Mouse (Mus musculus) adrenal gland, adult 8-10 months (tissue): ENCODE results near the gene Nme2. TPM values are rescaled to one million over a fixed set of nuclear protein-coding genes. Genes with fewer than 3 reads are reported as not detected.

Source experiments
- DNase-seq: peaks from one replicate; pipeline ENCODE4 v3.0.0; 2022
- total RNA-seq, 4 experiments: library from RNA; stranded (reverse); gene quantifications; 2 replicates each; pipeline ENCODE4 v1.2.4; 2022

The Nme2 gene
- 100 to 1,000 TPM; 422 to 501 (median 468) TPM for total RNA-seq

DNA sequence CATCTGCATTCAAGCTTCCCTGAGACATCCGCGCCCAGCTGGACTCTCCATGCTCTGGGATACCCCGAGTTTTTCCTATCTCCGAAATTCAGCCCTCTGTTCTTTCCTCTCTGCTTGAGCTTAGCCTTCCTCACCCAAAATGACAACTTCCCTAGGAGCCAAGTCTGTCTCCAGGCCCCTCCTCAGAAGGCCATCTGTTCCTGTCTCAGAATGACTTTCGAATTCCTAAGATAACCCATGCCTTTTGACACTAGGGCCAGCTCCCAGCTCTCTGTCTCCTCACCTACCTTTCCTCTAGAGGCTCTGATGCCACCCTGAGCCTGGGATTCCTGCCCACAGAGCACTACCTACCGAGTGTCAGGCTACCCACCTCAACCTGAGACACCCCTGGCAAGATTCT lies at the start of gene Nme2:
Gene Nme2, minus strand, starts transcription at position 101 of the 400 bp plus-strand sequence.
- DNase-seq, result no peak

DNA sequence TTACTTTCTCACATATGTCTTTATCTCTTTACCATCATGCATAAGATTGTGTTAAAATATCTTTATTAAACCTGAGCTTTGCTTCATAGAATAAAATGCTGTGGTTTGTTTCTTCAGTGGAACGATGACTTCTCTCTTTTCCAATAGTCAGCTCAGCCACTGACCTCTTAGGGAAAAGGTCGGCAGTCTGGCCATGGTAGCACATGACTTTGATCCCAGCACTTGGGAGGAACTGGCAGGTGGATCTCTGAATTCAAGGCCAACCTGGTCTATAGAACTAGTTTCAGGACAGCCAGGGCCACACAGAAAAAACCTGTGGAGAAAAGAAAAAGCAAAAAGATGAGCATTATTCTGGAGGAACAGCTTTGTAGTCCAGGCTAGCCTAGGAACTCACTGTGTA lies 47.3 kb upstream of the Nme2 start:
- DNase-seq, result no peak

DNA sequence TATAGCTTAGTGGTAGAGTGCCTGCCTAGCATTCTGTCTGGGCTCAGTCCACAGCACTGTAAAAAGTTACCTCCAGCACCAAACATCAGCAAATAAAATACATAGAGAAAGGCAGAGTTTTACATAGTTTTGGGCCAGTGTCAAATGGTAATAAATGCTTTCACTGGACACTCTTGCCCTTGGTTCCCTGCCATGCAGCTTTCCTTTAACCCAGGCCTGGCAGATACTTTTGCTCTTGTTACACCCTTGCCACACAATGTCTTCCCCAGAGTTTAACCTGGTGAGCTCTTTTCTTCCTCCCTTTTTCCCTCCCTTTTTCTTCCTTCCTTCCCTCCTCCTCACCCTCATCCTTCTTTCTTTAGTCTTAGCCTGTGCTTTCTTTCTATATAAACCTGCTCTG lies 43.2 kb upstream of the Nme2 start:
- no peak for DNase-seq

DNA sequence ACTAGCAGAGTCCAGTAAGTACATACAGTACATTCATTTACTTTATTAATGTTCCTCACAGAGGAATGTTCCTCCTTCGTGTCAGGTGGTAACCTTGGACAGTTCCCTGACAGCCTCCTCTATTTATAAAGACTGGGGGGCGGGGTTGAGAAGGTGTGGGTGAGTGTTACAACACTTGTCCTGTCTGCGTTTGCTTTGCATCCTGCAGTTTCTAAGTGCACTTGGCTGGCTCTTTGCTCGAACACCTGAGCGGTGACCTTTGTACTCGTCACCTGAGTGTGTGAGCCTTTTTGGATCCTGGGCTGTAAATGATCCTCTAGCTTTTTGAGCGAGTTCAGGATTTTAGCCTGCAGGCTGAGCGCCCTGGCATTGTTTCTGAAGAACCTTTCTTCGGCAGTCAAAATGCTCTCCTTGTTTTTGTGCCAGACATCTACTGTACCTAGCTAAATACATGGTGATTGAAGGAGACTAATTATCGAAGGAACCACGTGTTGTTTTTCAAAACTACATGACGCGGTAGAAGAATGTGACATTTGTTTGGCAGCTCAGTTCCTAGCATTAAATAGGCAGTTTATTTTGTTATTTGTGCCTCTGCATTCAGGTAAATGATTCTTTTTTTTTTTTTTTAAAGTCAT lies 41.2 kb upstream of the Nme2 start:
- no peak for DNase-seq

DNA sequence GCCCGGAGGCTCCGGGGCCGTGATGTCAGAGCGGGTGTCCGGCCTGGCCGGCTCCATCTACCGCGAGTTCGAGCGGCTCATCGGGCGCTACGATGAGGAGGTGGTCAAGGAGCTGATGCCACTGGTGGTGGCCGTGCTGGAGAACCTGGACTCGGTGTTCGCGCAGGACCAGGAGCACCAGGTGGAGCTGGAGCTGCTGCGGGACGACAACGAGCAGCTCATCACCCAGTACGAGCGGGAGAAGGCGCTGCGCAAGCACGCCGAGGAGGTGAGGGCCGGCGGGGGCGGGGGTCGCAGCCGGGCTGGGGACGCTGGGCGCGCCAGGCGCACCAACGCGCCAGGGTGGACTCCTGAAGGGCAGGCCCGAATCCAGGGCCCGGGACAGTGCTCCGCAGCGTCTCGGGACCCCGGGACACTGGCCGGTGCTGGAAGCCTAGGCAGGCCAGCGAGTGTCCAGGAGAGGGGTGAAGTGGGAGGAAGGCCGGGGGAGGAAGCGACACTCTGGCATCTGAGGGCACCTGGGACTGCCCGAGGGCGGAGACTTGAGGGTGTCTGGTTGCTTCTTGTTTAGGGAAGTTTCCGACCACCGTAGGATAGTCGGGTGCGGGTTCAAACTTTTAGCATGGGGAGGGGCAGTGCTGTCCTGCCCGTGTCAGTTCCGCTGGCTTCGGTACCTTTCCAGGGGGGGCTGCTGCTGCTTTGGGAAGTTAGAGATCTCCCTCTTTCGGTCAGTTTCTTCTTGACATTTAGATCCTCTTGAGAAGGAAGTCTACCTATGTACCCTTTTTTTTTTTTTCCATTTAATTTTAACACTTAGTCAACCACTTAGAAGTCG lies 40.5 kb upstream of the Nme2 start:
- peak; percentile 64 for DNase-seq

DNA sequence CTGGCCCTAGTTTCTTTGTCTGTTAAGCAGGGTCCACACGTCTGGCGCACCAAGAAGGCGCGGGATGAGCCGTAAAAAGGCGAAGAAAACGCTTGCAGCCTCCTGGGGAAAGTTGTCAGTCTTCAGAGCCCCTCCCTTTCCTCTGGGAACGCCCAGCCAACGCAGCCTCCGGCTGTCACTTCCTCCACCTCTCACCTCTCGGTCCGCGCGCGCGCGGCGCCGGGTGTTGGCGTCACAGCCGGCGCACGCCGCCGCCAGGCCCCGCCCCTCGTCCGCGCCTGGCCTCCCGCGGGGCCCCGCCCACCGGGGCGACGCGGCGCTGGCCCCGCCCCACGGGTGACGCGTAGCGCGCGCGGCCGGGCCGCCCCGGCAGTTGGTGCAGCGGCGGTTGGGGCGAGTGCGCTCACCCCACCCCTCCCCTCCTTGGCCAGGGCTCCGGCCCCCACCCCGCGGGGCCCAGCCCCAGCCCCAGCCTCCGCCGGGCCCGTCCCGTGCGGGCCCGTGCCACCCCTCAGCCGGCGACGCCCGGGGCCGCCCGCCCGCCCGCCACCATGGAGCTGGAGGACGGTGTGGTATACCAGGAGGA lies 39.8 kb upstream of the Nme2 start, which contains the start of gene Spag9:
Gene Spag9, plus strand, starts transcription at position 372 of the 586 bp plus-strand sequence.
- DNase-seq, result peak; percentile 91

DNA sequence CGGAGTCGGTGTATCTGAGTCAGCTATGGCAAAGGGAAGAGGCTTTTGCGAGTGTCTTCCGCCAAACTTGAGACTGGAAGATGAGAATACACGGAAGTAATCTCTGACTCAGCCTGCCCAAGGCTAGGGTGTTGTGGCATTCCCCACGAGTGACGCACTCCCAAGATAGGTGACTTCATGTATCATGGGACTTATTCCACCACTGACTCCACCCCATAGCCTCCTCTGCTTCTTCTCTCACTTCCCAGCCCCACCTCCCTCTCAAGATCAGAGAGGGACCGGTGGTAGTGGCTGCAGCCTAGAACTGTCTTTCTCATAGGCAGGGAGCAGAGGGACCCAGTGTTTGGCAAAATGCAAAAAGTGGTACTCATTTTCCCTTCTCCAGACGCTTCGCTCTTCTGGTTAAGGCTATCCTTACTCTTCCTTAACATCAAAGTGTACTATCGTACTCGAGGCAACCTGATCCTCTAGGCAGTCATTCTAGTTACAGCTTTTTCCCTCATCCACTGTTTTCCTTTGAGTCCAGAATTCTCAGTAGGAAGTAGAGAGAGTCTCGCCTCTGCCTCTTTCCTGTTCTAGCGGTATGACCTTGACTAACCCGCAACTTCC lies 39.2 kb upstream of the Nme2 start:
- DNase-seq, result peak; percentile 94

DNA sequence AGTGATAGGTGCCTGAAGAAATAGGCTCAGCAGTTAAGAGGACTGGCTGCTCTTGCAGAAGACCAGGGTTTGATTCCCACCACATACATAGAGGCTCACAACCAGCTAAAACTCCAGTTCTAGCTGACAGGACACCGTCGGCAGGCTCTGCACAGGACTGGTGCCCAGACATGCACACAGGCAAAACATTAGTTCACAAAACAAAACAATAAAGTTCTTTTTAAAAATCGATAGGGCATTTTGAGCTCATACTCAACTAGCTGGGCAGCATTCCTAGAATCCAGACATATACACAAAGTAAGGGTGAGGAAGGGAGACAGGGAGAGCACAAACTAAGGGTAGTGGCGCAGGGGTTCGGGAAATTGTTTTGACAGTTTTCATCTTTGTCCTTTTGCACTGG lies 38.5 kb upstream of the Nme2 start:
- DNase-seq, result no peak

DNA sequence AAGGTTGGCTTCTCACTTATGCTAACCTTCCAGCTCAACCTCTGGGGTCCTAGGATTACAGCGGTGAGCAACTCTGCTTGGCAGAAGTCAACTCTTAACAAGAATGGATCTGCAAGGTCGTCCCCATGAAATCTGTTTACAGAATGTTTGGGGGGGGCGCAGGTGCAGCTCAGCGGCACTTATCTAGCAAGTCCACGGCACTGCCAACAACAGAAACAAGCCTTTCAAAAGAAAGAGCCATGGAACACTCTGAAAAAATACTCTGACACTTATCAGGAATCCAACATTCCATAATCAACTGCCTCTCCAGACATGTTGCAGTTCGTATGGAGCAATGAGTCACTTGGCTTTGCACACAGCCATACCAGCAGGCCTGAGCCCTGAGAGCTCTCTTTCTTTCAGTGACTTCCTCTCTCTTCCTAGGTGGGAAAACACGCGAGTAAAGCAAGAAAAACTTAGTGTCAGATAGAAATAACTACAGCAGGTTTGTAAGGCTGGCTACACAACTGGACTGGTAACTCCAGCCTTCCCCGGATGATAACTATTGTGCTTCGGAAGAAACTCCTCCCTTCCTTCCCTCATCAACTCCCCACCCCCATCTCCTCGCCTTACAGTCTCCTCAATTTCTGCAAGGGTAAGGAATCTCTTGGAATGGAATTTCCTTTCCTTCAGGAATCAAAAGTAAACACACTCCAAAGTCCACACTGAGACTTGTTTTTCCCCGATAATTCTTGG lies 32.4 kb upstream of the Nme2 start:
- no peak for DNase-seq

DNA sequence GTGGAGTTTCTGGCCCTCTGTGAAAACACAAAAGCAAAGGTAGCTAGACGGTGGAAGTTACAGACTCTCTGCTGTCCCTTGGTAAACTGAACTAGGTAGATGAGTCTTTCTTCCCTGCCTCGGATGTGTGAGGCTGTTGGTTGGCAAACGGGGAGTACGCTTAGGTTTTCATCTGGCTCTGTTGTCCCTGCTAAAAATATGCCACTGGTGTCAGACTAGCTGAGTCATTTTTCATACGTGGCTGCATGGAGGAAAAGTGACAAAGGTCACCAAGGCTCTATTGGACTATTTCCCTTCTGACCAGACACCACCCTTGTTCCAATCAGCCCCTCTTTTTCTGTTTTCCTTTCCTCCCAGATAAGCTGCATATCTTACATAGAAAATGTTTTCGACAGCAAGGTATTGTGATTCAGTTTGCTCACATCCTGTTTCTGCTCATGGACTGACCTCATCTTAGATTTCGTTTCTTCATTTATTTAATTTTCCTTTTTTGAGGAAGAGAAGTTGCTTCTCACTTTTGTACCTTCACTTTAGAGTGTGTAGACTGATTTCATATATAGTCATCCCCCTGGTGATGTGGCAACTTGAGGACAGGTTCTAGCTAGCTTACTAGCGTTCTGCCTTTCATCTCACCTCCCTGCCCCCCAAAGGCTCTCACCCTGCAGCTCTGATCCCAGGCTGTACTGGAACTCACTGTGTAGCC lies 31.7 kb upstream of the Nme2 start:
- no peak for DNase-seq

DNA sequence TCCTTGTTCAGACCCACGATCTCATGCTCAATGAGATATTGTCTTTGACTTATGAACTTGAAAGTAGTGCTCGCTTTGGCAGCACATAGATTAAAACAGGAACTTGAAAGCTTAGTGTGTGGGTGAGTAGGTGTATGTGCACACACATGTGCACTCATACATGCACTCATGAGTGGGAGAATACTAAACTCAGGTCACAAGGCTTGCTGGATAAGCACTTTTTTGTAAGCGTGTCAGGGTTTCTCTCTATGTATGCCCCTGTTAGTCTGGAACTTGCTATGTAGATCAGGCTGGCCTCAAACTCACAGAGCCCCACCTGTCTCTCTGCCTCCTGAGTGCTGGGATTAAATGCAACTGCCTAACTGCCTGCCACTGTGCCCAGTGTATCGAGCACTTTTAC lies 31.0 kb upstream of the Nme2 start:
- no peak for DNase-seq

DNA sequence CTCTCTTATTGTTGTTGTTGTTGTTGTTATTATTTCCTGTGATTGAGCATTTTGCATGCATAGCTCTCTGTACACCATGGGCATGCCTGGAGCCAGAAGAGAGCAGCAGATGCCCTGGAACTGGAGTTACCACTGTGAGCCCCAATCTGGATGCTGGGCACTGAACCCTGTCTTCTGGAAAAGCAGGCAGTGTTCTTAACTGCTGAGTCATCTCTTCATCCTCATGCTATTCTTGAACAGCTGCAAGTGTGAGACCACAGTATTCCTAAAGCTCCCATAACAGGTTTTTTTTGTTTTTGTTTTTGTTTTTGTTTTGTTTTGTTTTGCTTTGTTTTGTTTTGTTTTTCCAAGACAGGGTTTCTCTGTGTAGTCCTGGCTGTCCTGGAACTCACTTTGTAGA lies 30.2 kb upstream of the Nme2 start:
- DNase-seq, result no peak

DNA sequence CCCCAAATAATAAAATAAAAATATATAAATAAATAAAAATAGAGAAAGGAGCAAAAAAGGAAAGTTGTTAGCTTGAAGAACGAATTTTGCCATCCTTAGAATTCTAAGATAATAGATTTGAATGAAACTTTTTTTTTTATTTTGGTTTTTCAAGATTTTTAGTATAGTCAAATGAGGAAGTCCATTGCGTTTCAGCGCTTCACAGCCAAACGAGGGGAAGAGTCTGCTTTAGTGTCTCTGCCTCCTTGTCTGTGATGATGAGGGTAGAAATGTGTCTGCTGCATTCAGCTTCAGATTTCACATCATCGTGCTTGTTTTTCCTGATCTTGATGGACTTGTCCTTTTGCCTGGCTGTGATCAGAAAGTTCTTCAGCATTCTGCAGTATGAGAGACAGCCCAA lies 29.2 kb upstream of the Nme2 start:
- DNase-seq, result no peak

DNA sequence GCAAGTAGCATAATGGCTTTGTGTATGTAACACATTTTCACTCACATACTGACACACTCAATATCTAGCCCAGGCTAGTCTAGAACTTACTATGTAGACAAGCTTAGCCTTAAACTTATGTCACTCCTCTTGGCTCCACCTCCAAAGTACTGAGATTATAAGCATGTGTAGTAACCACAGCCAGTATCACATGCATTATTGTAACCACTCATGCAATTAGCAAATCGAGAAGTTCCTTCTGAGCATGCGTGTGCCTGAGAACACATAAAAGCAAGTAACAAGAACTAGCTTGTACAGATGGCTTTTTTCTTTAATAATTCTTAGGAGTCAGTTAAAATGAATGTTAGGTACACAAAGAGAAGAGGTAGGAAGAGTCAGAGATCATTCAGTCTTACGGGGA lies 28.6 kb upstream of the Nme2 start:
- DNase-seq, result no peak

DNA sequence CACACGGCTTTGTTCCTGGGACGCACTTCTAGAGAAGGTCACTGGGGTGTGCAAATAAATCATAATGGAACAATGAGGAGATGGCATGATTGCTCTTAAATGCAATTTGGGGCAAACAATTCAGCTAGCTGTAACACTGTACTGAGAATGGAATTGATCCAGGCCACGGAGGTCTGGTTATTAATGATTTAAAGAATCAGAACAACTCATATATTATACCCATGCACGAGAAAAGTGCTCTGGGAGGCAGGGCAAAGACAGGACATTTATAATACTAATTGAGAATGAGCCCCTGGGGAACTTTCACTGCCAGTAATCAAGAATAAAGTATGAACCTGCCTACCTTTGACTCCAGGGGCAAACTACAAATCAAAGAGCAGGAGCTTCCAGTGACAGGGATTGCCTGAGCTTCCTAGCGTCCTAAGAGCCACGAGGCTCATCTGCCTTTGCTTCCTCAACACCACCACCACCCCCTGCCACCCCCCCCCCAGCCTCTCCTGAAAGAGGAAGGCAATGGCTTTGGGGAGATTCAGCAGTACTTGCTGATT lies 23.5 kb upstream of the Nme2 start:
- DNase-seq, result no peak

DNA sequence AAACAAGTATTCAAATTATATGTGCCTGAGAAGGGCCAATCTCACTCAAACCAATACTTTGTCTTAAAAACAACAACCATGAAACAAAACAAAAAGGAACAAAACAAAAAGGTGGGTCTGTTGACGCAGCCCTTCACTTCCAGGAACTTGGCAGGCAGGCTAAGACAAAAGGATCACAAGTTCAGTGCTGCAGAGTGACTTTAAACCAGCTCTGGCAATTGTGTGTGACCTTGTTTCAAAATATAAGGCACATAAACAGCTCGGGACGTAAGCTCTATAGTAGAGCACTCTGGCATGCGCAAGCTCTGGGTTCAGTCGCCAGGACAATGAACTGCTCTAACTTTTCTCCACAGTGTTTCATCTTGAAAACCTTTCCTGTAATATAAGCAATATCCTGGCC lies 16.9 kb upstream of the Nme2 start:
- no peak for DNase-seq

DNA sequence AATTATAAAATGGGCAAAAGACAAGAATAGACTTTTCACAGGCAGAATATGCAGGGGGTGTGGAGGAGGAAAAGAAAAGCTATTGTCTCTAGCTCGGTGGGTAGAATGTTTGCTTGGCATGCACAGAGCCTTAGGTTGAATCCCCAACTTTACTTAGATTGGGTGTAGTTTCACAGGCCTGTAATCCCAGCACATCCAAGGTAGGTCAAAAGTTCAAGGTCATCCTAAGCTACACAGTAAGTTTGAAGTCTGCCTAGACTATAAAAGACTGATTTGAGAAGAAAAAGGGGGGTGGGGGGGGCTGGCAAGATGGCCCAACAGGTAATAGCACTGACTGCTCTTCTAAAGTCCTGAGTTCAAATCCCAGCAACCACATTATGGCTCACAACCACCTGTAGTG lies 13.7 kb upstream of the Nme2 start:
- no peak for DNase-seq

DNA sequence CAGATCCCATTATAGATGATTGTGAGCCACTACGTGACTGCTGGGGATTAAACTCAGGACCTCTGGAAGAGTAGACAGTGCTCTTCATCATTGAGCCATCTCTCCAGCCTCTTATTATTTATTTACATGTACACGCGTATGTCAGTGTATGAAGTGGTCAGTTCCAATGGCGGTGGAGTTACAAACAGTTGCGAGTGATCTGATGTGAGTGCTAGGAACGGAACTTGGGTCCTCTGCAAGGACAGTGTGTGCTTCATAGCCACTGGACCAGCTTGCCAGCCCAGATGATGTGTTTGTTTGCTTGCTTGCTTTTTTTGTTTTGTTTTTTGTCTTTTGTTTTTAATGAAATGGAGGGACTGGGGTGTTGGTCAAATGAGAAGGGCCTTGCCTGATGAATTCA lies 13.1 kb upstream of the Nme2 start:
- DNase-seq, result no peak

DNA sequence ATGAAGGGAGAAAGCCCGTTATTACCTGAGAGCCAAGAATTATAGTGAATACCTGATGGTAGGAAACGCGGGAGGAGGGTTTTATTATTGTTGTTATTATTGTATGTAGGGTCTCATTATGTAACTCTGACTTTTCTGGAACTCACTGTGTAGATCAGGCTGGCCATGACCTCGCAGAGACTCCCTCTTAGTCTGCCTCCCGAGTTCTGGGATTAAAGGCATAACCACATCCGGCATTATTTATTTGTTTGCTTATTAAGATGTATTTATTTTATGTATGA lies 12.7 kb upstream of the Nme2 start:
- DNase-seq, result no peak

DNA sequence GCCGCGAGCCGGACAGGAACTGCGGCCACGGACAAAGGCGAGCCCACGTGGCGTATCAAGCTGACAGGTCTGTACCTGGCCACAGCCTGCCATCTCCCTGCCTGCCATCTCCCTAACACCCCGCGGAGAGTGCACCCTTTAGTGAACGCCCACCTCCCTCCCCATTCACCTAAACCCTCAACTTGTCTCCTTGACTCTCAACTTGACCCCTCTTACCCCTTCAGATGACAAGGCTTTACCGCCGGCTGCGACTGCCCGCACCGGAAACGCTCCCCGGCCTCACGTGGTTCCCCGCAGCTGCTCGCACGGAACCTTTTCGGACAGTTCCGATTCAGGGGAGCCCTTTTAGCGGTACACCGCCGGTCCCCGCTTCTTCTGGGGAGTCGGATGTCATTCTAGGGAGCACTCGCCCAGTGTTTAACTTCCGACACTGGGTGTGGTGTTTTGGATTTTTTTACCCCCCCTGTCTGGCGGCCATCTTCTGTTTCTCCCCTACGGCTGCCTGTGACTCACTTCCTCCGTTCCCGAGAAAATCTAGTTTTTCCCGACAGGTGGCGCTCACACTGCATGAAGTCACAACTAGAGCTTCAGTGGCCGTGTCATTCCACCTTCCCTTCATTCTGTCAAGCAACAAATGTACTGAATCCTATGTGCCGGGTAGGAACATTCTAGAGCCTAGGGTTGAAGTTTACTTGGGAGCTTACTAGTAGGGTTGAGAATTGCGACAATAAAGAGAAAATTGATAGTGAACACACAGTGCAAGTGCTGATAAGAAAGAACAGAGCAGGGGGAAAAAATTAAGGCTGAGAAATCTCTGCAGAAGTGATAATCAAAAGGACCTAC lies 12.2 kb upstream of the Nme2 start, which contains the start of the genes Gm20390 and Nme1:
Gene Gm20390, minus strand, starts transcription at position 289 of the 843 bp plus-strand sequence.
Gene Nme1, minus strand, starts transcription at position 517 of the 843 bp plus-strand sequence.
- DNase-seq, result peak; percentile 95

DNA sequence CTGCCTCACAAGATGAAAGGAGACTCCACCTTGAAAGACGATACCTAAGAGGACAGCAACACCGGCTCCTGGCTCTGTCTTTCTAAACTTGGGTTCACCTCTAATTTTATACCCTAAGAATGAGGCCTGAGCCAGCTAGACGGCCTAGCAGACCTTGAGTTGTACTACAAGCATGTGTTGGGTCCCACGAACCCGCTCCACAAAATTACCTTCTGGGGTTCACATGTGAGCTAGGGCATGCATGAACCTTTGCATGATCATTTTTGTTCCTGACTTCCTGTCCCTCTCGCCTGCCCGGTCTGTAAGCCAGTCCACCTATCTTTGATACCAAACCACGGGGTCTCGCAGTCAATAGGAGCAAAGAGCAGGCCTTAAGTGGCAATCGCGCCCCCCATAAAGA lies 11.3 kb upstream of the Nme2 start:
- no peak for DNase-seq
